Mouse (Mus musculus) kidney, postnatal 25 days (tissue): ENCODE results near the gene Vldlr.

Source experiments
- DNase-seq, 2 experiments: peaks; one replicate each; pipeline ENCODE4 v3.0.0; 2021; ENCODE audit warnings: mixed read lengths in 2 of 2

Gene Vldlr

GRCm38 (mm10) chr19:27216318-27216717 is at the start of gene Vldlr:
Vldlr (plus strand) TSS chr19:27216484.
- peak; percentile 33 to 45 for DNase-seq

- DNase-seq, result peak in 1 of 2 experiments; percentile 1
Observed at GRCm38 (mm10) chr19:27167601-27168319, 48.5 kb upstream of the Vldlr start.

GRCm38 (mm10) chr19:27173836-27174235 is 42.4 kb upstream of the Vldlr start:
- DNase-seq, result no peak

- DNase-seq, result no peak
Observed at GRCm38 (mm10) chr19:27175617-27176016, 40.7 kb upstream of the Vldlr start.

GRCm38 (mm10) chr19:27176558-27176957 is 39.7 kb upstream of the Vldlr start:
- no peak for DNase-seq

- no peak for DNase-seq
Observed at GRCm38 (mm10) chr19:27178195-27178807, 38.0 kb upstream of the Vldlr start.

- peak; percentile 72 for DNase-seq
Observed at GRCm38 (mm10) chr19:27180351-27181122, 35.7 kb upstream of the Vldlr start.

- no peak for DNase-seq
Observed at GRCm38 (mm10) chr19:27183511-27183910, 32.8 kb upstream of the Vldlr start.

- DNase-seq, result no peak
Observed at GRCm38 (mm10) chr19:27203711-27204238, 12.5 kb upstream of the Vldlr start.

- DNase-seq, result no peak
Observed at GRCm38 (mm10) chr19:27210991-27211390, 5.3 kb upstream of the Vldlr start.

GRCm38 (mm10) chr19:27215596-27215995 is 688 bp upstream of the Vldlr start:
- DNase-seq, result no peak

- DNase-seq, result peak; percentile 75 to 92
Observed at GRCm38 (mm10) chr19:27216767-27217403, 601 bp downstream of the Vldlr start.

- DNase-seq, result peak; percentile 57 to 77
Observed at GRCm38 (mm10) chr19:27217404-27217940, 1.2 kb downstream of the Vldlr start.

- DNase-seq, result peak; percentile 47 to 58
Observed at GRCm38 (mm10) chr19:27217941-27218411, 1.7 kb downstream of the Vldlr start.

- peak; percentile 86 to 96 for DNase-seq
Observed at GRCm38 (mm10) chr19:27218561-27219262, 2.4 kb downstream of the Vldlr start.

- DNase-seq, result peak; percentile 13 to 38
Observed at GRCm38 (mm10) chr19:27219586-27219985, 3.3 kb downstream of the Vldlr start.

- no peak for DNase-seq
Observed at GRCm38 (mm10) chr19:27223046-27223445, 6.8 kb downstream of the Vldlr start.

GRCm38 (mm10) chr19:27224356-27224755 is 8.1 kb downstream of the Vldlr start:
- no peak for DNase-seq

GRCm38 (mm10) chr19:27226626-27227025 is 10.3 kb downstream of the Vldlr start:
- no peak for DNase-seq

GRCm38 (mm10) chr19:27227131-27227530 is 10.8 kb downstream of the Vldlr start:
- DNase-seq, result no peak

- DNase-seq, result no peak
Observed at GRCm38 (mm10) chr19:27228254-27228653, 12.0 kb downstream of the Vldlr start.

- peak in 1 of 2 experiments; percentile 7 for DNase-seq
Observed at GRCm38 (mm10) chr19:27233386-27233785, 17.1 kb downstream of the Vldlr start.
